Mouse (Mus musculus) hematopoietic stem cell, adult 5-6 weeks (primary cell): ENCODE results near the gene Bche. TPM values are rescaled to one million over a fixed set of nuclear protein-coding genes. Genes with fewer than 3 reads are reported as not detected.

ENCODE experiments used
- ATAC-seq, 2 experiments: fragments of 125-278 bp in 1 of 2; replicated peaks in 1 of 2; 2 replicates each; pipeline ENCODE4 v1.8.0; 2016 to 2017; ENCODE audit warnings: inconsistent platforms in 2 of 2, mild to moderate bottlenecking in 2 of 2, moderate number of reproducible peaks in 2 of 2, low read depth in 1 of 2, moderate TSS enrichment in 1 of 2; ENCODE audit not compliant: low FRiP score in 2 of 2, poor library complexity in 2 of 2, severe bottlenecking in 2 of 2, insufficient read depth in 1 of 2, low TSS enrichment in 1 of 2
- total RNA-seq: library from RNA; stranded (forward); fragments of 172-1452, 232-1000 nt; gene quantifications from 2 replicates; pipeline ENCODE4 v1.2.3, GENCODE M21; 2017

Gene Bche
- total RNA-seq, result not detected in 2 replicates

GRCm38 (mm10) chr3:73708410-73708714 is at the start of gene Bche:
Gene Bche, minus strand, starts transcription at chr3:73708415.
- ATAC-seq, result no peak

- ATAC-seq, result no peak
These were observed 33.8 kb upstream of the Bche start for GRCm38 (mm10) chr3:73741998-73742397.

GRCm38 (mm10) chr3:73731677-73732076 is 23.5 kb upstream of the Bche start:
- ATAC-seq, result peak in 1 of 2 experiments; percentile 32; a peak in 1 of 4 replicates

GRCm38 (mm10) chr3:73729511-73729910 is 21.3 kb upstream of the Bche start:
- ATAC-seq, result no peak

- ATAC-seq, result no peak
These were observed 17.5 kb upstream of the Bche start for GRCm38 (mm10) chr3:73725711-73726110.

- no peak for ATAC-seq
These were observed 16.7 kb upstream of the Bche start for GRCm38 (mm10) chr3:73724869-73725268.

GRCm38 (mm10) chr3:73717610-73718284 is 9.5 kb upstream of the Bche start:
- ATAC-seq, result no peak

- no peak for ATAC-seq
These were observed 1.7 kb upstream of the Bche start for GRCm38 (mm10) chr3:73709871-73710270.

GRCm38 (mm10) chr3:73707461-73708409 is 480 bp downstream of the Bche start:
- no peak for ATAC-seq

GRCm38 (mm10) chr3:73706544-73706943 is 1.7 kb downstream of the Bche start:
- ATAC-seq, result no peak

GRCm38 (mm10) chr3:73698889-73699288 is 9.3 kb downstream of the Bche start:
- no peak for ATAC-seq

- ATAC-seq, result no peak
These were observed 34.9 kb downstream of the Bche start for GRCm38 (mm10) chr3:73673333-73673732.

GRCm38 (mm10) chr3:73668172-73668571 is 40.0 kb downstream of the Bche start:
- no peak for ATAC-seq

- ATAC-seq, result no peak
These were observed 40.7 kb downstream of the Bche start for GRCm38 (mm10) chr3:73667245-73668131.

GRCm38 (mm10) chr3:73650281-73650680 is 57.9 kb downstream of the Bche start:
- no peak for ATAC-seq

- ATAC-seq, result no peak
These were observed 61.2 kb downstream of the Bche start for GRCm38 (mm10) chr3:73647064-73647463.

- no peak for ATAC-seq
These were observed 96.8 kb downstream of the Bche start for GRCm38 (mm10) chr3:73611421-73611820.
